Mouse (Mus musculus): ENCODE data around the gene Asgr1. TPM values are rescaled to one million over a fixed set of nuclear protein-coding genes. Genes with fewer than 3 reads are reported as not detected.
"Not testable (repeated sequence)": the region's sequence is repeated elsewhere in the genome, so short reads cannot be mapped to it uniquely, and the experiment has no call there.

Gene Asgr1
- 0.15 and 0.19 TPM in 2 replicates for polyA plus RNA-seq (2016; fragmentation: Nextera tagmentation; extraction: Ambion mirVana)

GRCm38 (mm10) chr11:70053898-70054570 lies at the start of gene Asgr1:
Asgr1 (plus strand) TSS chr11:70054085.
- no peak for ATAC-seq (ENCODE audit: insufficient number of reproducible peaks, low FRiP score)
- WGBS: 81% methylated on average over 10 of the region's 10 CpGs
- Histone ChIP-seq H3K4me3 (no peak within 1 kb of the TSS), H3K4me1 (replicated peaks) (no peaks in the 10 kb centered on the region; the same call in 1 of the 2 replicates), H3K9me3 (replicated peaks) (no peaks in the 10 kb centered on the region), H3K9ac (no peak within 1 kb of the TSS), H3K4me2 (no peak within 1 kb of the TSS), H3K27me3 (replicated peaks) (peaks cover 33% of the 10 kb centered on the region), H3K36me3 (no peaks in the 10 kb centered on the region), H3K27ac (ENCODE audit: poor library complexity, severe bottlenecking) (no peak within 1 kb of the TSS)

- Histone ChIP-seq H3K9me3 (replicated peaks) (no peaks in the 10 kb centered on the region), H3K9ac (no peak overlapping the region), H3K4me3 (no peak overlapping the region), H3K4me1 (replicated peaks) (peaks cover 32% of the 10 kb centered on the region), H3K27me3 (replicated peaks) (no peaks in the 10 kb centered on the region), H3K36me3 (peaks cover 62% of the 10 kb centered on the region), H3K4me2 (no peak overlapping the region), H3K27ac (ENCODE audit: poor library complexity, severe bottlenecking) (no peak overlapping the region)
- ATAC-seq (ENCODE audit: insufficient number of reproducible peaks, low FRiP score): no peak
- WGBS: 65% methylated on average over 5 of the region's 5 CpGs
Observed at GRCm38 (mm10) chr11:70005521-70005920, 48.4 kb upstream of the Asgr1 start.

- Histone ChIP-seq H3K36me3 (peaks cover 89% of the 10 kb centered on the region), H3K4me1 (replicated peaks) (peaks cover 10% of the 10 kb centered on the region), H3K9me3 (replicated peaks) (no peaks in the 10 kb centered on the region), H3K4me2 (no peak overlapping the region), H3K27ac (ENCODE audit: poor library complexity, severe bottlenecking) (no peak overlapping the region), H3K9ac (no peak overlapping the region), H3K4me3 (no peak overlapping the region), H3K27me3 (replicated peaks) (no peaks in the 10 kb centered on the region)
- 88% methylated on average over 6 of the region's 6 CpGs for WGBS
- ATAC-seq (ENCODE audit: insufficient number of reproducible peaks, low FRiP score): no peak
Observed at GRCm38 (mm10) chr11:70010033-70010432, 43.9 kb upstream of the Asgr1 start.

GRCm38 (mm10) chr11:70010548-70010947 lies 43.3 kb upstream of the Asgr1 start:
- ATAC-seq (ENCODE audit: insufficient number of reproducible peaks, low FRiP score): no peak
- Histone ChIP-seq H3K4me2 (no peak overlapping the region), H3K9ac (no peak overlapping the region), H3K27me3 (replicated peaks) (no peaks in the 10 kb centered on the region), H3K4me1 (replicated peaks) (peaks cover 10% of the 10 kb centered on the region), H3K27ac (ENCODE audit: poor library complexity, severe bottlenecking) (no peak overlapping the region), H3K36me3 (peaks cover 84% of the 10 kb centered on the region), H3K4me3 (no peak overlapping the region), H3K9me3 (replicated peaks) (no peaks in the 10 kb centered on the region)
- 87% methylated on average over 12 of the region's 12 CpGs for WGBS

GRCm38 (mm10) chr11:70010961-70011360 lies 42.9 kb upstream of the Asgr1 start:
- Histone ChIP-seq H3K27me3 (replicated peaks) (no peaks in the 10 kb centered on the region), H3K9ac (no peak overlapping the region), H3K27ac (ENCODE audit: poor library complexity, severe bottlenecking) (no peak overlapping the region), H3K4me3 (no peak overlapping the region), H3K4me2 (no peak overlapping the region), H3K9me3 (replicated peaks) (no peaks in the 10 kb centered on the region), H3K36me3 (peaks cover 80% of the 10 kb centered on the region), H3K4me1 (replicated peaks) (peaks cover 10% of the 10 kb centered on the region)
- no peak for ATAC-seq (ENCODE audit: insufficient number of reproducible peaks, low FRiP score)
- WGBS: 87% methylated on average over 10 of the region's 10 CpGs

GRCm38 (mm10) chr11:70012931-70013330 lies 41.0 kb upstream of the Asgr1 start:
- Histone ChIP-seq H3K27ac (ENCODE audit: poor library complexity, severe bottlenecking) (no peak overlapping the region), H3K4me2 (no peak overlapping the region), H3K9me3 (replicated peaks) (no peaks in the 10 kb centered on the region), H3K9ac (no peak overlapping the region), H3K27me3 (replicated peaks) (no peaks in the 10 kb centered on the region), H3K4me1 (replicated peaks) (peaks cover 21% of the 10 kb centered on the region), H3K4me3 (no peak overlapping the region), H3K36me3 (peaks cover 60% of the 10 kb centered on the region)
- WGBS: 86% methylated on average over 9 of the region's 9 CpGs
- ATAC-seq (ENCODE audit: insufficient number of reproducible peaks, low FRiP score): no peak

GRCm38 (mm10) chr11:70013408-70013807 lies 40.5 kb upstream of the Asgr1 start:
- ATAC-seq (ENCODE audit: insufficient number of reproducible peaks, low FRiP score): no peak
- no peak overlapping the region for H3K27ac ChIP-seq (ENCODE audit: poor library complexity, severe bottlenecking)
- H3K9me3 ChIP-seq (replicated peaks): no peaks in the 10 kb centered on the region
- peaks cover 55% of the 10 kb centered on the region for H3K36me3 ChIP-seq
- H3K9ac ChIP-seq: no peak overlapping the region
- no peaks in the 10 kb centered on the region for H3K27me3 ChIP-seq (replicated peaks)
- 80% methylated on average over 3 of the region's 3 CpGs for WGBS
- peaks cover 24% of the 10 kb centered on the region for H3K4me1 ChIP-seq (replicated peaks)
- no peak overlapping the region for H3K4me3 ChIP-seq
- H3K4me2 ChIP-seq: no peak overlapping the region

GRCm38 (mm10) chr11:70014051-70014450 lies 39.8 kb upstream of the Asgr1 start:
- Histone ChIP-seq H3K4me1 (replicated peaks) (peaks cover 30% of the 10 kb centered on the region), H3K36me3 (peaks cover 49% of the 10 kb centered on the region), H3K4me3 (no peak overlapping the region), H3K9me3 (replicated peaks) (no peaks in the 10 kb centered on the region), H3K9ac (peak overlapping the region; percentile 86), H3K4me2 (peak overlapping the region; percentile 85), H3K27me3 (replicated peaks) (no peaks in the 10 kb centered on the region), H3K27ac (ENCODE audit: poor library complexity, severe bottlenecking) (no peak overlapping the region)
- 59% methylated on average over 5 of the region's 5 CpGs for WGBS
- ATAC-seq (ENCODE audit: insufficient number of reproducible peaks, low FRiP score): no peak

GRCm38 (mm10) chr11:70014880-70015558 lies 38.9 kb upstream of the Asgr1 start, which contains the start of gene Acadvl:
Acadvl (minus strand) TSS chr11:70015411.
- H3K9ac ChIP-seq: peak within 1 kb of the TSS; percentile 86
- peaks cover 39% of the 10 kb centered on the region for H3K36me3 ChIP-seq
- H3K27ac ChIP-seq (ENCODE audit: poor library complexity, severe bottlenecking): peak within 1 kb of the TSS; percentile 85
- no peaks in the 10 kb centered on the region for H3K27me3 ChIP-seq (replicated peaks)
- H3K4me3 ChIP-seq: peak within 1 kb of the TSS; percentile 68
- under 1% methylated on average over 35 of the region's 35 CpGs for WGBS
- peak within 1 kb of the TSS; percentile 85 for H3K4me2 ChIP-seq
- peaks cover 39% of the 10 kb centered on the region for H3K4me1 ChIP-seq (replicated peaks)
- ATAC-seq (ENCODE audit: insufficient number of reproducible peaks, low FRiP score): peak; percentile 87
- H3K9me3 ChIP-seq (replicated peaks): no peaks in the 10 kb centered on the region

GRCm38 (mm10) chr11:70015677-70016076 lies 38.2 kb upstream of the Asgr1 start:
- Histone ChIP-seq H3K27me3 (replicated peaks) (no peaks in the 10 kb centered on the region), H3K36me3 (peaks cover 33% of the 10 kb centered on the region), H3K27ac (ENCODE audit: poor library complexity, severe bottlenecking) (no peak overlapping the region), H3K4me1 (replicated peaks) (peaks cover 46% of the 10 kb centered on the region), H3K9ac (no peak overlapping the region), H3K4me2 (no peak overlapping the region), H3K9me3 (replicated peaks) (no peaks in the 10 kb centered on the region), H3K4me3 (peak overlapping the region; percentile 68)
- WGBS: 60% methylated on average over 6 of the region's 6 CpGs
- ATAC-seq (ENCODE audit: insufficient number of reproducible peaks, low FRiP score): no peak

GRCm38 (mm10) chr11:70016177-70016576 lies 37.7 kb upstream of the Asgr1 start:
- not testable (repeated sequence) for H3K27me3 ChIP-seq (replicated peaks); H3K9me3 ChIP-seq (replicated peaks); H3K9ac ChIP-seq; H3K4me2 ChIP-seq; ATAC-seq (ENCODE audit: insufficient number of reproducible peaks, low FRiP score); H3K4me3 ChIP-seq; H3K27ac ChIP-seq (ENCODE audit: poor library complexity, severe bottlenecking)
- WGBS: 76% methylated on average over 2 of the region's 2 CpGs
- Histone ChIP-seq H3K36me3 (peaks cover 28% of the 10 kb centered on the region), H3K4me1 (replicated peaks) (peaks cover 51% of the 10 kb centered on the region)
